Mouse (Mus musculus): ENCODE results near the gene Maml2. TPM values are rescaled to one million over a fixed set of nuclear protein-coding genes. Genes with fewer than 3 reads are reported as not detected.

The Maml2 gene
- polyA plus RNA-seq, 1 experiment from 2014 or later = 6.3 TPM

GRCm38 (mm10) chr9:13433501-13434090 is 135.8 kb downstream of the Maml2 start:
- Histone ChIP-seq H3K27me3 (ENCODE audit: poor library complexity, severe bottlenecking) (no peaks in the 10 kb centered on the region), H3K4me1 (peaks cover 6% of the 10 kb centered on the region; the same call in 1 of the 2 replicates), H3K9me3 (peaks cover 8% of the 10 kb centered on the region), H3K27ac (no peak overlapping the region), H3K36me3 (replicated peaks) (peaks cover 4% of the 10 kb centered on the region; the same call in 1 of the 2 replicates), H3K4me3 (no peak overlapping the region)
- WGBS = 89% methylated on average over 6 of the region's 6 CpGs
- DNase-seq (ENCODE audit: extremely low spot score, low spot score) = no peak

DNA sequence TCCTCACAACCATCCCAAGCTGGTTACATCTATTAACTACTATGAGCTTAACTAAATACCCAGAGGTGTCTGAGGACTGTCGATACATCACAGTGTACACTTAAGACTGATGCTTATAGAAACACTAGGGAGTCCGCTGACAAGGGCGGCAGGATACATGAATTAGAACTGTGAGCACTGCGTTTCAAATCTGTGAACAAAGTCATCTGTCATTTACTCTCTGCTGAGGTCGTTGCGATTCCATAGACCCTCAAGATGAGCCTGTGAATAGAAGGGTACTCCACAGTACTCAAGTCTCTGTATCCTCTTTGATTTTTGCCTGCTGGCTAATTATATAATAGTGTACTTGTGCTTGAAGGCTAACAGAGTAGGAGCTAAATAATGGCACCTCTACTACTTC is 143.2 kb downstream of the Maml2 start:
- Histone ChIP-seq H3K27ac (no peak overlapping the region), H3K4me3 (no peak overlapping the region), H3K27me3 (ENCODE audit: poor library complexity, severe bottlenecking) (no peaks in the 10 kb centered on the region), H3K36me3 (replicated peaks) (peaks cover 4% of the 10 kb centered on the region; the same call in 1 of the 2 replicates), H3K4me1 (0 out of 2 replicates have a peak, but pooled peaks cover 5% of the 10 kb centered on the region), H3K9me3 (peaks cover 8% of the 10 kb centered on the region)
- 88% methylated on average over 6 of the region's 6 CpGs for WGBS
- no peak for DNase-seq (ENCODE audit: extremely low spot score, low spot score)

- Histone ChIP-seq H3K27ac (no peak overlapping the region), H3K9me3 (peaks cover 5% of the 10 kb centered on the region), H3K4me1 (0 out of 2 replicates have a peak, but pooled peaks cover 5% of the 10 kb centered on the region), H3K36me3 (replicated peaks) (peaks cover 4% of the 10 kb centered on the region; the same call in 1 of the 2 replicates), H3K4me3 (no peak overlapping the region), H3K27me3 (ENCODE audit: poor library complexity, severe bottlenecking) (no peaks in the 10 kb centered on the region)
- WGBS = 90% methylated on average over 13 of the region's 13 CpGs
- DNase-seq (ENCODE audit: extremely low spot score, low spot score) = no peak
Observed at GRCm38 (mm10) chr9:13442012-13442735, 144.4 kb downstream of the Maml2 start.

- H3K4me1 ChIP-seq = 0 out of 2 replicates have a peak, but pooled peaks cover 5% of the 10 kb centered on the region
- 56% methylated on average over 1 of the region's 1 CpGs for WGBS
- no peak overlapping the region for H3K27ac ChIP-seq
- H3K27me3 ChIP-seq (ENCODE audit: poor library complexity, severe bottlenecking) = no peaks in the 10 kb centered on the region
- H3K9me3 ChIP-seq = no peaks in the 10 kb centered on the region
- no peaks in the 10 kb centered on the region for H3K36me3 ChIP-seq (replicated peaks)
- DNase-seq (ENCODE audit: extremely low spot score, low spot score) = no peak
- no peak overlapping the region for H3K4me3 ChIP-seq
Observed at GRCm38 (mm10) chr9:13443484-13444211, 145.9 kb downstream of the Maml2 start.

- WGBS = 93% methylated on average over 1 of the region's 1 CpGs
- no peaks in the 10 kb centered on the region for H3K27me3 ChIP-seq (ENCODE audit: poor library complexity, severe bottlenecking)
- H3K4me3 ChIP-seq = no peak overlapping the region
- H3K36me3 ChIP-seq (replicated peaks) = no peaks in the 10 kb centered on the region
- H3K4me1 ChIP-seq = peaks cover 8% of the 10 kb centered on the region; the same call in 1 of the 2 replicates
- DNase-seq (ENCODE audit: extremely low spot score, low spot score) = no peak
- H3K27ac ChIP-seq = no peak overlapping the region
- H3K9me3 ChIP-seq = no peaks in the 10 kb centered on the region
Observed at GRCm38 (mm10) chr9:13446236-13446635, 148.5 kb downstream of the Maml2 start.

DNA sequence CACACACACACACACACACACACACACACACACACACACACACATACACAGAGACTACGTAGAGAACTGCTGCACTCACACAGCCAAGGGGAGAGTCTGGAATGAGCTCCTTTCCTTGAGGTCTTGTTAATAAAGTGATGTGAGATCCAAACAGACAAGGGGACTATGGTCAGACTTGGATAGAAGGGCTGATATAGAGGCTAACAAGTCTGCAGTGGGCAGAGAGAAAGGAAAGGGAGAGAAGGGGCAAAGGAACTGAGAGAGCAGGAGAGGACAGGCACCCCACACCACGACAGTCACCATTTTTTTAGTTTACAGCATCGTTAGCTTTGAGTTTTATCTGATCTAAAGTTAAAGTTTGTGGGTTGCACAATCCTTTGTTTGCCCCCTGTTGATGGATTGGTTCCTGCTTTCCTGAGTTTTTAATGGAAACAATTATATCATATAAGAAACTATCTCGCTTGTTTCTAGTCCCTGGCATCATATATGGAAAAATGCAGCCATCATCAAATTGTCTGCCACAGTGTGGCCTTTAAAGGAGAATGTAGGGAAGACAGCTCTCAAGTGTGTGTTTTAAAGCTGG is 149.0 kb downstream of the Maml2 start, which contains the start of gene Gm17571:
Gm17571 (minus strand) TSS at position 51 of the 583 bp plus-strand sequence.
- Histone ChIP-seq H3K27ac (no peak within 1 kb of the TSS), H3K36me3 (replicated peaks) (no peaks in the 10 kb centered on the region), H3K27me3 (ENCODE audit: poor library complexity, severe bottlenecking) (no peaks in the 10 kb centered on the region), H3K9me3 (no peaks in the 10 kb centered on the region), H3K4me1 (peaks cover 8% of the 10 kb centered on the region; the same call in 1 of the 2 replicates), H3K4me3 (no peak within 1 kb of the TSS)
- DNase-seq (ENCODE audit: extremely low spot score, low spot score) = no peak
- 82% methylated on average over 4 of the region's 4 CpGs for WGBS

DNA sequence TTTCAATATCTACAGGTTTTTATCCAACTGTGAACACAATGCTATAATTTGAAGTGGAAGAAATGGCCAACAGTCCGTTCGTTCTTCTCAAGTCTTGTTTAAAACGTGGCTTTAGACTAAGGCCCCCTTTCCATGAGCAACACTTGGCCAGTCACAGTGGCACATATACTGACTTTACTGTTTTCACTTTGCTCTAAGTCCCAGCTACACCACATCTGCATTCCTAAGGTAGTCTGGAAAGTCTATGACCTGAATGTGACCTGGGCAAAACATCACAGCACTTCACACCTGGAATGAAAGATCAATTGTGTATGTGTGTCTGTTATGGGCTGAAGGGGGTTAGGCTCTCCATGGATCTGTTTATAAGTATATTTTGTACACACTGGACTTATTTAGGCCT is 151.0 kb downstream of the Maml2 start:
- H3K27ac ChIP-seq = no peak overlapping the region
- H3K9me3 ChIP-seq = no peaks in the 10 kb centered on the region
- no peaks in the 10 kb centered on the region for H3K36me3 ChIP-seq (replicated peaks)
- H3K4me3 ChIP-seq = no peak overlapping the region
- 90% methylated on average over 3 of the region's 3 CpGs for WGBS
- no peak for DNase-seq (ENCODE audit: extremely low spot score, low spot score)
- peaks cover 8% of the 10 kb centered on the region; the same call in 1 of the 2 replicates for H3K4me1 ChIP-seq
- no peaks in the 10 kb centered on the region for H3K27me3 ChIP-seq (ENCODE audit: poor library complexity, severe bottlenecking)

DNA sequence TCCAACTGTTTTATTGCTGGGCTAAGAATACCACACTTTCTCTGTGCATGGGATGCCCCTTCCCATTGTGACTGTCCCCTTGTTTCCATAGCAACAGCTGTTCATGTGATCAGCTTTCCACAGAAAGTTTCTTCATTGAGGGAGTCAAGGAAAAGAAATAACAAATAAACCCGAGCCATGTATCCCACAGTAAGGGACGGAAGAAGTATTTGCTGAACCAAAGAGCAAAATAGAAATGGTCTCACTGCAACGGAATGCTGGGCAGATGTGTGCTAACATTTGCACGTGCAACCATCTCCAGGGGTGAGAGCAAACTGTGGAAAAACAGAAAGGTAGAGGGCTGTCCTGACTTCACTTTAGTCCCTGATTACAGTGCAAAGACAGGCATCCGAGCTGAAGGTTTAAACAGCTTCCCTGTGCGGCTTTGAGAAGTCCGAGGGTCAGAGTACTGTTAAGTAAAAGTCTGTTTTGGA is 156.9 kb downstream of the Maml2 start:
- DNase-seq (ENCODE audit: extremely low spot score, low spot score) = peak; percentile 20
- WGBS = 49% methylated on average over 7 of the region's 7 CpGs
- Histone ChIP-seq H3K27ac (peak overlapping the region; percentile 75), H3K4me3 (no peak overlapping the region), H3K36me3 (replicated peaks) (no peaks in the 10 kb centered on the region), H3K4me1 (peaks cover 22% of the 10 kb centered on the region), H3K27me3 (ENCODE audit: poor library complexity, severe bottlenecking) (no peaks in the 10 kb centered on the region), H3K9me3 (no peaks in the 10 kb centered on the region)

GRCm38 (mm10) chr9:13455231-13455630 is 157.5 kb downstream of the Maml2 start:
- 87% methylated on average over 1 of the region's 1 CpGs for WGBS
- H3K4me3 ChIP-seq = no peak overlapping the region
- H3K36me3 ChIP-seq (replicated peaks) = no peaks in the 10 kb centered on the region
- H3K4me1 ChIP-seq = peaks cover 18% of the 10 kb centered on the region
- no peak for DNase-seq (ENCODE audit: extremely low spot score, low spot score)
- no peaks in the 10 kb centered on the region for H3K9me3 ChIP-seq
- H3K27ac ChIP-seq = peak overlapping the region; percentile 75
- H3K27me3 ChIP-seq (ENCODE audit: poor library complexity, severe bottlenecking) = no peaks in the 10 kb centered on the region

DNA sequence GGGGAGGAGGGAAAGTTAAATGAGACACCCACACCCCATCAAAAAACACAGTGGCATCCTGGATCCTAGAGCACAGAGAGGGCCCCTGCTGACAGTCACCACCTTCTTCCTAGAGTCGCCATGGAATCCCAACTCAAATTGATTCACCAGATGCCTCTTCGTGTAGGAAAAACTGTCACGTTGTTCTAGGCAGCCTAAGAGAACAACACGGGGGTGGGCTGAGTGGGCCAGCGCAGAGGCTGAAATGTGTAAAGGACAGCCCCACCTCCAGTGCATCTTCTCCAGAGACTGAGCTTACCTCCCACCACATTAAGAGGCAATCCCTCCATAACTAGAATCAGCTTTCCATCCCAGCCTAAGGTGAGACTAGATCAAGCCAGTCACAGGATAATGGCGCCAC is 160.0 kb downstream of the Maml2 start:
- no peak overlapping the region for H3K4me3 ChIP-seq
- no peak for DNase-seq (ENCODE audit: extremely low spot score, low spot score)
- WGBS = 91% methylated on average over 6 of the region's 6 CpGs
- peaks cover 14% of the 10 kb centered on the region for H3K4me1 ChIP-seq
- no peaks in the 10 kb centered on the region for H3K36me3 ChIP-seq (replicated peaks)
- H3K27me3 ChIP-seq (ENCODE audit: poor library complexity, severe bottlenecking) = no peaks in the 10 kb centered on the region
- H3K9me3 ChIP-seq = no peaks in the 10 kb centered on the region
- no peak overlapping the region for H3K27ac ChIP-seq

- Histone ChIP-seq H3K27me3 (ENCODE audit: poor library complexity, severe bottlenecking) (no peaks in the 10 kb centered on the region), H3K4me3 (no peak overlapping the region), H3K9me3 (no peaks in the 10 kb centered on the region), H3K27ac (no peak overlapping the region), H3K4me1 (peaks cover 9% of the 10 kb centered on the region), H3K36me3 (replicated peaks) (no peaks in the 10 kb centered on the region)
- 91% methylated on average over 1 of the region's 1 CpGs for WGBS
- no peak for DNase-seq (ENCODE audit: extremely low spot score, low spot score)
Observed at GRCm38 (mm10) chr9:13459371-13459770, 161.6 kb downstream of the Maml2 start.

- no peaks in the 10 kb centered on the region for H3K36me3 ChIP-seq (replicated peaks)
- H3K9me3 ChIP-seq = no peaks in the 10 kb centered on the region
- peaks cover 2% of the 10 kb centered on the region for H3K4me1 ChIP-seq
- WGBS = 88% methylated on average over 3 of the region's 3 CpGs
- H3K4me3 ChIP-seq = no peak overlapping the region
- no peak for DNase-seq (ENCODE audit: extremely low spot score, low spot score)
- H3K27me3 ChIP-seq (ENCODE audit: poor library complexity, severe bottlenecking) = no peaks in the 10 kb centered on the region
- no peak overlapping the region for H3K27ac ChIP-seq
Observed at GRCm38 (mm10) chr9:13460012-13460411, 162.3 kb downstream of the Maml2 start.

All from forebrain, embryonic 10.5 days (tissue).